Mouse (Mus musculus): Measurements from ENCODE around the gene Mdh1b. TPM values are rescaled to one million over a fixed set of nuclear protein-coding genes. Genes with fewer than 3 reads are reported as not detected.

Gene Mdh1b
- total RNA-seq (2023), result not detected

DNA sequence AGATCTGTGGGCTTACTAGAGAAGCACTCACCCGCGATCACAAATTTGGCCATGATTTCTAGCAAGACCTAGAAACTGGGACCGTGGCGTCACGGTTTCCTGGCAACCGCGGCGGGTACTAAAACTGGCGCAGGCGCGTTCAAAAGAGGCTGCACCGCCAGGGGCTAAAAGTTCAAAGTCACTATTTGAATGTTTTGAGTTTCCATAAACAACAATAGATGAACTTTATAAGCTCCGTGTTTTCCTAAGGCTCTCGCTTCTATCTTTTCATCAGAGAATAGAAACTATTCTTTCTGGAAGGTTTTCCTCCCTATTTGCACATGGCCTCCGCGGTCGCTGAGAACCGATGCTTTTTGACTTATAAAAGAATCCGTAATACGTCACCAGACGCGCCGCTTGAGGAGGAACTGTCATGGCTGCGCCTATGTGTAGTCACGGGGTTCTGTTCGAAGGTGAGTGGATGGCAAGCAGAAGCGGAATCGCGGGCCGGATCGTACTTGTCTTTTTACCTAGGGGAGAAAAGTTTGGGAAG is at the start of gene Mdh1b, which contains the start of gene Fastkd2:
TSS of gene Mdh1b (minus strand) at position 79 of the 532 bp plus-strand sequence.
TSS of gene Fastkd2 (plus strand) at position 375 of the 532 bp plus-strand sequence.

GRCm38 (mm10) chr1:63769167-63769566 is 39.0 kb upstream of the Mdh1b start, which contains the start of gene 4933402D24Rik:
TSS of gene 4933402D24Rik (minus strand) at chr1:63769267.

DNA sequence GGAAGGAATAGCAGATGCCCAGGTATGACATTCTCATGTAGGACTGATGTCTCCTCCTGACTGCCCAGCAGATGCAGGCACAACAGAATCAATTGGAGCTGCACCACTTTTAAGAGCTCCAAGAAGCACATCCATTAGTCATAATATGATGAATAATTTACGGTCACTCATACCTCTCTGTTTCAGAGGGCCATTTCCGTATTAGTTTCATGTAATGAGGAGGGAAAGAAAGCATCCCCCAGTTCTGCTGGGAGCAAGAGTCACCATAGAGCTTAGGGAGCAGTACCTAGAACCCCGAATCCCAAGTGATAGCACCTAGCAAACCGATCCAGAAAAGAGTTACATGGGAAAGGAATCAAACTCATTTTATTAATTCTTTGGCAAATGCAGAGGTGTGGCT is 43.3 kb downstream of the Mdh1b start, which contains the start of gene Dytn:
TSS of gene Dytn (minus strand) at position 101 of the 400 bp plus-strand sequence.

Other genes starting within 250 kb of the Mdh1b start
- gene Gm39653, start 114.3 kb downstream of the Mdh1b start, total RNA-seq (2023), result not detected
- not detected for gene Dytn, start 43.4 kb downstream of the Mdh1b start, total RNA-seq (2023)
- gene Fastkd2, start 296 bp upstream of the Mdh1b start, total RNA-seq (2023), result 23.6 TPM
- gene 4933402D24Rik, start 38.9 kb upstream of the Mdh1b start, total RNA-seq (2023), result not detected

Measured in CD4-positive naive resting alpha-beta T cell, adult 57 days (primary cell).